Mouse (Mus musculus) CH12.LX (cell line): ENCODE measurements around the gene Gm45717.
A peak's percentile ranks its signal among the peaks of the same experiment; 100 is the strongest.

Source experiments
- CTCF ChIP-seq, 2 experiments: IDR thresholded peaks in 1 of 2; conservative IDR thresholded peaks in 1 of 2; 2 replicates each; pipeline ENCODE4 v1.5.1; 2011 to 2012; ENCODE audit warnings: low read depth in 2 of 2, low read length in 2 of 2, improper control_type of control experiment in 1 of 2, inconsistent platforms in 1 of 2, mild to moderate bottlenecking in 1 of 2, moderate library complexity in 1 of 2
- ELF1 ChIP-seq: IDR thresholded peaks from 2 replicates; pipeline ENCODE4 v1.6.1; 2014; ENCODE audit warnings: low read depth, mild to moderate bottlenecking, inconsistent platforms, low read length, improper control_type of control experiment
- EP300 ChIP-seq: IDR thresholded peaks from 2 replicates; pipeline ENCODE4 v1.6.1; 2011; ENCODE audit warnings: low read length, improper control_type of control experiment
- MAFK ChIP-seq: IDR thresholded peaks from 2 replicates; pipeline ENCODE4 v1.6.1; 2011; ENCODE audit warnings: low read length, improper control_type of control experiment; ENCODE audit not compliant: insufficient replicate concordance
- MYC ChIP-seq: IDR thresholded peaks from 2 replicates; pipeline ENCODE4 v1.6.1; 2011; ENCODE audit warnings: low read depth, mild to moderate bottlenecking, improper control_type of control experiment, low read length
- NELFE ChIP-seq: IDR thresholded peaks from 2 replicates; pipeline ENCODE4 v1.6.1; 2011; ENCODE audit warnings: low read depth, low read length, improper control_type of control experiment
- POLR2A ChIP-seq: IDR thresholded peaks from 2 replicates; pipeline ENCODE4 v1.6.1; 2011; ENCODE audit warnings: low read depth, mild to moderate bottlenecking, improper control_type of control experiment, low read length
- POLR2AphosphoS2 ChIP-seq: IDR thresholded peaks from 2 replicates; pipeline ENCODE4 v1.6.1; 2011; ENCODE audit warnings: low read depth, low read length, improper control_type of control experiment
- TCF12 ChIP-seq: IDR thresholded peaks from 2 replicates; pipeline ENCODE4 v1.6.1; 2014; ENCODE audit warnings: low read depth, mild to moderate bottlenecking, inconsistent platforms, low read length, improper control_type of control experiment
- USF1 ChIP-seq: IDR thresholded peaks from 2 replicates; pipeline ENCODE4 v1.6.1; 2014; ENCODE audit warnings: low read depth, mild to moderate bottlenecking, inconsistent platforms, low read length, improper control_type of control experiment

- no peak for TF ChIP-seq POLR2AphosphoS2
- TF ChIP-seq EP300: peak; percentile 30; the same call in 1 of the 2 replicates
- peak; percentile 13; the same call in 1 of the 2 replicates for TF ChIP-seq POLR2A
- no peak for TF ChIP-seq NELFE
- no peak for TF ChIP-seq TCF12
- TF ChIP-seq MAFK: no peak
- no peak for TF ChIP-seq MYC
- peak; percentile 73 for TF ChIP-seq ELF1
- TF ChIP-seq CTCF (conservative IDR thresholded peaks at IDR 0.05 in 1 of 2, IDR thresholded peaks at IDR 0.05 in 1 of 2; ENCODE audit: low read depth in 2 of 2, low read length in 2 of 2): no peak
- TF ChIP-seq USF1: no peak
Observed at GRCm38 (mm10) chr7:140971479-140972171, 15.9 kb upstream of the Gm45717 start.
